Mouse (Mus musculus): ENCODE data around the gene Olfr108. TPM values are rescaled to one million over a fixed set of nuclear protein-coding genes. Genes with fewer than 3 reads are reported as not detected.

Olfr108 gene
- polyA plus RNA-seq, 1 experiment: not detected

DNA sequence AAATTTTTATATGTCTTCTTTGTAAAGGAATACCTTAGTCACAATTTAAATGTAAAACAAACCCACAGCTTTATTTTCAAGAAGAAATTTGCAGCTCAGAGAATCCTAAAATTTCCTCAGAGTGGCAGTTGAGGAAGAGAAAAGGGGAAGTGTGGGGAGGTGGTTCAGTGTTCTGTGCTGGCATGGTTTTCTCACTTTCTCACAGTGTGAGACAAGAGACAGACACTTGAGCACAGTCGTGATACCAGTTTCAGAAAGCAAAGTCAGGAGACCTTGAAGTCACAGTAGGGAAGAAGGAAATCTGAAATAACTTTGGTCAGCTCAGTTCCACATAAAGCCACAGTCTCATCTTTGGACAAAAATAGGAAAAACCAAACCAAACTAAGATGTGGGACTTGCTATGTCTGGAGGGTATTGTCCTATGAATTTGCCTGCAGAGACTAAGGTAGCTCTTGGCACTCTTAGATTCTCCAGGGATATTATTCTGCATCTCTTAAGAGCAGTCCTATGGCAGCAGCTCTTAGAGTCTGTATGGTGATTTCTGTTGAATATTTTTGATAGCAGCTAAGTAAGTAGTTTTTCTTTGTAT lies 46.7 kb downstream of the Olfr108 start, which contains the start of gene Olfr110:
TSS of gene Olfr110 (plus strand) at position 539 of the 589 bp plus-strand sequence.
- H3K4me3 ChIP-seq (ENCODE audit: insufficient read depth, poor library complexity, severe bottlenecking): no peak within 1 kb of the TSS
- TF ChIP-seq CTCF (IDR thresholded peaks at IDR 0.05; ENCODE audit: control insufficient read depth, insufficient read depth, insufficient read length) (no peak), MYOD1 (IDR thresholded peaks at IDR 0.05; ENCODE audit: control insufficient read depth, insufficient read length, low read depth) (no peak)

More for the DNA sequence above, 46.7 kb downstream of the Olfr108 start, which contains the start of gene Olfr110:
- Histone ChIP-seq H3K79me3 (ENCODE audit: low read depth) (no peaks in the 10 kb centered on the region), H3ac (ENCODE audit: control insufficient read depth, insufficient read length, low read depth) (no peak within 1 kb of the TSS), H3K27me3 (ENCODE audit: control insufficient read depth, insufficient read depth, insufficient read length) (no peaks in the 10 kb centered on the region), H3K36me3 (ENCODE audit: control insufficient read depth, insufficient read depth) (no peaks in the 10 kb centered on the region), H3K79me2 (ENCODE audit: control insufficient read depth, insufficient read depth) (no peaks in the 10 kb centered on the region)

Other genes starting within 250 kb of the Olfr108 start
- not detected for gene Olfr94, start 244.5 kb upstream of the Olfr108 start, polyA plus RNA-seq (2012; fragmentation: generic; extraction: Trizol)
- not detected for gene Olfr95, start 232.4 kb upstream of the Olfr108 start, polyA plus RNA-seq (2012; fragmentation: generic; extraction: Trizol)
- not detected for gene Olfr96, start 225.3 kb upstream of the Olfr108 start, polyA plus RNA-seq (2012; fragmentation: generic; extraction: Trizol)
- not detected for gene Olfr97, start 208.2 kb upstream of the Olfr108 start, polyA plus RNA-seq (2012; fragmentation: generic; extraction: Trizol)
- not detected for gene Olfr98, start 181.7 kb upstream of the Olfr108 start, polyA plus RNA-seq (2012; fragmentation: generic; extraction: Trizol)
- gene H2-M3, start 175.3 kb upstream of the Olfr108 start, polyA plus RNA-seq (2012; fragmentation: generic; extraction: Trizol): 2.0 TPM
- not detected for gene Olfr99, start 162.0 kb upstream of the Olfr108 start, polyA plus RNA-seq (2012; fragmentation: generic; extraction: Trizol)
- not detected for gene Olfr101, start 141.2 kb upstream of the Olfr108 start, polyA plus RNA-seq (2012; fragmentation: generic; extraction: Trizol)
- gene Olfr102, start 128.4 kb upstream of the Olfr108 start, polyA plus RNA-seq (2012; fragmentation: generic; extraction: Trizol): not detected
- gene Olfr103, start 105.8 kb upstream of the Olfr108 start, polyA plus RNA-seq (2012; fragmentation: generic; extraction: Trizol): not detected
- gene Olfr104-ps, start 85.9 kb upstream of the Olfr108 start, polyA plus RNA-seq (2012; fragmentation: generic; extraction: Trizol): not detected
- gene Olfr105-ps, start 66.4 kb upstream of the Olfr108 start, polyA plus RNA-seq (2012; fragmentation: generic; extraction: Trizol): not detected
- not detected for gene Olfr106-ps, start 55.1 kb upstream of the Olfr108 start, polyA plus RNA-seq (2012; fragmentation: generic; extraction: Trizol)
- gene Olfr107, start 46.3 kb upstream of the Olfr108 start, polyA plus RNA-seq (2012; fragmentation: generic; extraction: Trizol): not detected
- not detected for gene Olfr109, start 13.4 kb downstream of the Olfr108 start, polyA plus RNA-seq (2012; fragmentation: generic; extraction: Trizol)
- gene H2-M2, start 38.1 kb downstream of the Olfr108 start, polyA plus RNA-seq (2012; fragmentation: generic; extraction: Trizol): not detected
- gene Olfr110, start 47.0 kb downstream of the Olfr108 start, polyA plus RNA-seq (2012; fragmentation: generic; extraction: Trizol): not detected
- not detected for gene Olfr111, start 62.5 kb downstream of the Olfr108 start, polyA plus RNA-seq (2012; fragmentation: generic; extraction: Trizol)
- gene Olfr112, start 124.0 kb downstream of the Olfr108 start, polyA plus RNA-seq (2012; fragmentation: generic; extraction: Trizol): not detected
- not detected for gene Olfr113, start 132.2 kb downstream of the Olfr108 start, polyA plus RNA-seq (2012; fragmentation: generic; extraction: Trizol)
- not detected for gene Olfr114, start 147.3 kb downstream of the Olfr108 start, polyA plus RNA-seq (2012; fragmentation: generic; extraction: Trizol)
- not detected for gene Olfr115, start 181.6 kb downstream of the Olfr108 start, polyA plus RNA-seq (2012; fragmentation: generic; extraction: Trizol)
- gene Olfr116, start 181.7 kb downstream of the Olfr108 start, polyA plus RNA-seq (2012; fragmentation: generic; extraction: Trizol): not detected
- not detected for gene Olfr117, start 218.3 kb downstream of the Olfr108 start, polyA plus RNA-seq (2012; fragmentation: generic; extraction: Trizol)
- gene Olfr118, start 221.5 kb downstream of the Olfr108 start, polyA plus RNA-seq (2012; fragmentation: generic; extraction: Trizol): not detected

Data from C2C12 (cell line).